Mouse (Mus musculus) T-helper 2 cell (primary cell): ENCODE data around the gene Fabp3.

ENCODE experiments used
- in situ Hi-C: fragments of 300-600 bp; cut with MboI, MseI; formaldehyde crosslinking; loops from one replicate; pipeline ENCODE4 v1.15.1; 2025; ENCODE audit warnings: high pct_unique_total_duplicates

Fabp3 gene

DNA sequence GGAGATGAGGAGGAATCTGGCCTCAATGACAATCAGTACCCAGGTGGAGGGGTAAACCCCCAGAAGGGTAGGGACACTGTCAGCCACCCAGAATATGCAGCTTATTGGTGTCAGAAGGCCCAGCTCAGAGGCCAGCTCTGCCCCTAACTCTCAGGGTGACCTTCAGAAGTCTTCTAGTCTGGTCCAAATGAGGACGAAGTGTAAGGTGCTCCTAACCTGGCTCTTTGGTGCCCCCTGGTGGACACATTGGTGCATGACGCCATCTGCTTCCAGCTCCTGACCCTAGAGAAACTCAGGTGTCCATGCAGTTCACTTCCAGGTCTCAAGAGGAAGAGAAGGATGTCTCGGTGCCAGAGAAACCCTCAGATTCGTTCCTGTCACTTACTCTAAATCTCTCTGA lies 16.1 kb upstream of the Fabp3 start:
- in situ Hi-C loops, result loop anchor here (5.0 kb wide), 1 partner anchor 245 kb away; no protein-coding TSS in a partner anchor

DNA sequence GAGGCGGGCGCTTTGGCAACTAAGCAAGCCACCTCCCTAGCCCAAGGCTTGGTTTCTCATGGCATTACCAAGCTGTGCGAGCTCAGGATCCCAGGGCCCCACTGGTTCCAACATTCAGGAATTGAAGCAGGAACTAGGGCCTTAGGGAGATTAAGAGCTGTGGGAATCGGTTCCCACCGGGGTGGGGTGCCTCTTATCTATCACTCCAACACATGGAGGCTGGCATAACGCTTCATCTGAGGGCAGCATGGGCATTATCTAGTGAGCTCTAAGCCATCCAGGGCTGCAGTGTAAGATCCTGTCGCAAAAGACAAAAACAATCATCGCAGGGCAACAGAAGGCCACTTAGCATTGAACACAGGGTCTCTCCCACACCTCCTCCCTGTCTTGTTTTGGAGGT lies 13.9 kb upstream of the Fabp3 start:
- in situ Hi-C loops, result loop anchor here (5.0 kb wide), 1 partner anchor 243 kb away; no protein-coding TSS in a partner anchor

DNA sequence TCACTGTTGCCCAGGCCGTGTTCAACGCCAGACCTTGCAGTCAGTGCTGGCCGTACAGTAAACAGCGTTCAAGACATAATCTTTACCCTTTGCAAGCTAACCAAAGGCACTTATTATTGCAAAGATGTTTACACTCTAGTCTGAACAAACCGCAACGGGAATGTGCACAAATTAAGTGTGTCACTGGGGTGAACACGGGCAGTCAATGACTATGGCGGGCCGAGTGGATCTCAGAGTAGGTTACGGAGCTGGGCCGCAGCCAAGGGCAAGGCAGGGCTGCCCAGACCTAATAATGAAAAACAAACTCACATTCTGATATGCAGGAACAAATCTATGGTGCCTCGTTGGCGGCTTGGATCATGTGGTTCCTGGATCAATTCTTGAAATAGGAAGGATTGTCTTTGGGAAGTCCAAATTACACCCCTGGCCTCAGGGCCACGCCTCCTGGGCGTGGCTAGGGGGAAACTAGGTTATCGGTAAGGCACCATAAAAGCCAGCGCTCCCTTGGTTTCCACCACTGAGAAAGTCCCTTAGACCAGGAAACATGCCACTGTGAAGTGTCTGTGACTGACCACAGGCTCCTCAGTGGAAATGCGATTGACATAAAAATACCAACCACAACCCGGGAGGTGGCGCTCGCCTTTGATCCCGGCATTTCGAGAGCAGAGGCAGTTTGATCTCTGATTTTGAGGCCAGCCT lies 13.2 kb upstream of the Fabp3 start:
- in situ Hi-C loops, result no loop called here

DNA sequence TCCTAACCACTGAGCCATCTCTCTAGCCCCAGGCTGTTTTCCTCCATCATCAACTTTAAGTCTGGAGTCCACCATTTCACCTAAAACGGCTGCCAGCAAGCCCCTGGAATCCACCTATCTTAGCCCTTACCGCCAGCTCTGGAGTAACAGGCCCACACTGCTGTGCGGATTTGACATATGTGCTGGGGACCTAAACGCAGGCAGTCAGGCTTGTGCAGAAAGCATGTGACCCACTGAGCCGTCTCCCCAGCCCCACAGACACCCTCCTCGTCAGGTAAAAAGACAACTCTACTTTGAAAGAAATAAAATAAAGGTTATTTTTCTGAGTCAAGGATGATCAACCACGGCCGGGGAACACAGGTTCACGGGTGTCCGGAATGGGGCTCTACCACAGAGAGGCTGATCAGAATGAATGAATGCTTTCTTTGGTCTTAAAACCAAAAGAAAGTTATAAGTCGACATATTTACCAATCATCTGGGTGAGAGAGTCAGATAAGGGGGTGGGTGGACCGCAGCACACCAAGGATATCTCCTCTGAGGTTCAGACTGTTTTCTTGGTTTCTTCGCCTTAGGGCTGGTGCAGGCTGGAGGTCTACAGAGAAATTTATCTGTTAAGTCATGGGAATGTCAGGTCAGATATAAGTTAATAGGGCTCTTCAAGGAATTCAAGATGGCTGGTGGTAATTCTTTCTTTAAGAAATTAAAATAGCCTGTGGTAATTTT lies 12.0 kb upstream of the Fabp3 start:
- in situ Hi-C loops, result no loop called here

DNA sequence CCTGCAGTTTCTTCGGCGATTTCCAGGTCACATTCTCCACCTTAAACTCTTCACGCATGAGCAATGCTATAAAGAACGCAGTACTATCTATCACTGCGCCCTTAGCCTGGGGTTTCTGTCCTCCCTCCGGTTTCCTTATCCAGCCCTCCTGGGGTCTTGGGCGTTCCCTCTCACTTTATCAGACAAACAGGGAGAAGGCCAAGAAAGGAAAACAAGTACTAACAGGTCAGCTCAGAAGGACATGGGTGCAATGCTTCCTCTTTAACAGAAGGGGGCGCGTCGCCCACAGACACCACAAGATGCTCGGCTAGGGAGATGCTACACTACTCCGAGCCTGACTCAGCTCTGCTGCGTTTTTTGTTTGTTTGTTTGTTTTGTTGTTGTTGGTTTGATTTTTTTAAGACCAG lies 11.3 kb upstream of the Fabp3 start:
- in situ Hi-C loops, result no loop called here

DNA sequence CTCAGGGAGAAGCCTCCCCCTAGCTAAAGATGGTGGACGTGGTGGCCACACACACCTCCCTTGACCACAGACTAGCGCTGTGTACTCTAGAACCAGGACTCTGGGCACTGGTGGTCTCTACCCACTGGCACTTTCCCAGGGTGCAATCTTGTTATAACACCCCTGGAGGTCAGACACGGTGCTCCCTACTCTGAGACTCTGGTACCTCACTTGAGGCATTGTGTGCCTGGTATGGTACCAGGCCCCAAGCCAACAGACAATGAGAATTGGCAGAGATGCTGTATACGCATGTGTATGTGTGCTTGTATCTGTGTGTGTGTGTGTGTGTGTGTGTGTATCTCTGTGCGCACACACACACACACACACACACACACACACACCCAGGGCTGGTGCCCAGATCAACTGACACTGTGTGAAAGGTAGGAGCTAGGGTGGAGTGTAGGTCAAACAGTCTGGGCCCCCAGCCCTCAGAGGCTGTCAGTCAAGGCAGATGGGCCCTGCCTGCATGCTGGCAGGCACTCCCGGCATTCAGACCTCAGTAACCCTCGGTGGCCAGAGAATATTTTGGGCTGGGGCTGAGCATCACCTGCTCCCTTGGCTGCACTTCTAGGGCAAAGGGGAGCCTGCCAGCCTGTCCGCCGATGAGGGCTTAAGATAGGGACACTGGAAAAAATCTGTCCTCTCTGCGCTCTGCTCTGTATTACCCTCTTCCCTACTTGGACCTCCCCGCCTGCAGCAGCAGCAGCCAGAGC lies 9.3 kb upstream of the Fabp3 start:
- in situ Hi-C loops, result no loop called here

DNA sequence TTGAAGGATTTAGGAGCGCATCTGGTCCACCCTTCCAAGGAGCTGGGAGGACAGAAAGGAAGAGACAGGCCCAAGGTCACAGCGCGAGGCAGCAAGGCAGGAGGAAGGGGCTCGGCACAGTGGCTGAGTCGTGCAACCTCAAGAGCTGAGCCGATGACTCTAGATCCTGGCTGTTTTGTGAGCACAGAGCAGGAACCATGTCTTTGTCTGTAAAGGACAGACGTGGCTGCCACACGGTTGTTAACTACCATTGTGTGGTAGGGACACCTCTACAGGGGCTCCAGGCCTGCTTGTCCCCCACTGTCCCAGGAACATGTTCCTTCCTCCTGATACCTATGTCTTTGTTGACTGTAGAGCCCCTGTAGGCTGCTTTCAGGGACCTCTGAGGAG lies 8.8 kb upstream of the Fabp3 start:
- in situ Hi-C loops, result no loop called here

DNA sequence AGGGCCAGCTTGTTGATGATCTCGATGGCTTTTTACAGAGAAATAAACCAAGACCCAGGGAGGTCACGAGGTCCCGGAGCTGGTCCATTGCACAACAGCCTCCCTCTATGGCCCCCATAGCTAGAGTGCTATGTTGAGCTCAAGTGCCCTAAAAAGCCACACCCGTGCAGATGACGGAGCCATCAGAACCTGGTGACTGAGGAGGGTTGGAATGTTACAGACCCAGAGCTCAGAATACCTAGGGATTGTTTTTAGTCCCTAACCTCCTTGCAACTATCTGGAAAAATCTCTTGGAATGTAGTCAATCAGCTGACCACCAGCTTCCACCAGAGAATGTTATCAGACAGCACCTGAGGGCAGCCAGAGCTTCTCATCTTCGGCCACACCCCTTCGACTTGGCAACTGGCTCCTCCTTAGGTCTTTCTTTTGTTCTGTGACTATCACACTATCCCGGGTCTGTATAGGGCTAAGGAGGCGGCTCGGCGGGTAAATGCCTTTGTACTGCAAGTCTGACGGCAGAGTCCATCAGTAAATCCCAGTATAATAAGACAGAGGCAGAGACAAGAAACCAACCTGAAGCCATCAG lies 6.0 kb upstream of the Fabp3 start:
- in situ Hi-C loops, result no loop called here

DNA sequence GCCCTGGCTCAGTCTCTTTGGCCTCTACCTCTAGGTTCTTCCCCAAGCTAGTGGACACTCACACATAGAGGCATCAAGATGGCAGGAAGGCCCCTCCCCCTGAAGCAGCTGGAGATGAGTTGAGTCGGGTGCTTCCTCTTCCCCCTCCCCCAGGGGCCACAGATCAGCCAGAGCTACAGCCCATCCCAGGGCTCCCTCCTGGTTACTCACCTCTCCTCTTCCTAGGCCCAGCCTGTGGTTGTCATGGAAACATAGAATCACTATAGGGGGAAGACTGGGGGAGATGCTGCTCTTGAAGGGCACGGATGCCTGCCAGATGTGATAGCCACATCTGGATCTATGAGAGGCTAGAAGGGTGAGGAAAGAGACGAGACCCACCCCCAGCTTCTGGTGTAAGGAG lies 3.6 kb upstream of the Fabp3 start:
- in situ Hi-C loops, result no loop called here

DNA sequence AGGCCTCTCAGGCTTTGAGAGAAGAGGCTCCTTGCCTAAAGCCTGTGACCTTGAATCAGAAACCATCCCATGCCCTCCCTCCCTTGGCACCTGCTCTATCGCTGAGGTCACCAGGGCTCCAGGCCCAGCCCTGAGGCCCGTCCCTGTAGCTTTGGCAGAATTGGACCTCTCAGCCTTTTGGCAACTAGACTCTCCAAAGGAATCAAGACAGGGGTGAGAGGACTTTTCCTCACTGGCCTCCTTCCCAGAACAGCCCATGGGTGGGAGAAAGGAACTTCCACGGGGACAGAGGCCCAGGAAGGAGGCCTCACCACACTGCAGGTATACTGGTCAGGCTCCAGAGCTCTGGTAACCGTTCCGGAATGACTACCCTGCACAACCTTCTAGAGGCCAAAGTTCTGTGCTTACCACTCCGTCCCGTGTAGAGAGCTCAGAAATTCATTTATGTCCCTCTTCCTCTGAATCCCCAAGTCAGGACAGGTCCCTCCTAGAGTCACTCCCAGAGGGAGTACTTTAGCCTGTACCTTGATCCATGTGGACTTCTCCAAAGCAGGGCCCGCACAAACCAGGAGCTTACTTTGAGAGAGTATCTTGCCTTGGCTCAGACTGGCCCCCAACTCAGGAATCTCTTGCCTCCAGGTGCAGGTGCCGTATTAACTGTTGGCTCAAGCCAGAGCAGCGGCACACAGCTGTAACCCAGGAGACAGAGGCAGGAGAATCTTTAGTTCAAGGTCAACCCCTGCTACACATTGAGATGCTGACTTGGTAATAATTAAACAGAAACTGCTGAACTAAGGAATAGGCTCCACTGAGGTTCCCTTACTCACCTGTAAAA lies 1.4 kb upstream of the Fabp3 start:
- in situ Hi-C loops, result no loop called here

DNA sequence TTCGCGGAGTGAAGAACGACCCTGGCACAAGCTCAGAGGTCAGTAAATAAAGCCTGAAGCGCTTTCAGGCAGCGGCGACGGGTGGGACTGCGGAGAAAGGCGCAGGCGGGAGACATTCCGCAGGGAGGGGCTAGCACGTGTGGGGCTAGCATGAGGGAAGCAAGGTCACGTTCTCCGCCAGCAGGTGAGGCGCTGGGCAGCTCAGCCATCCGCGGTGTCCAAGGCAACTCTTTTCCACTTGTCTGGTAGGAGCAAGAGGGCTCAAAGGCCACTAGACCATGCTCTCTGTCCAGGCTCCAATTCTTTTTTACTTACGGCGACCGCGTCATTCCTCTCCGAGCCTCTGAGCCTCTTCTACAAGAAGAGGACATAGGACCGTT lies 554 bp upstream of the Fabp3 start:
- in situ Hi-C loops, result no loop called here

DNA sequence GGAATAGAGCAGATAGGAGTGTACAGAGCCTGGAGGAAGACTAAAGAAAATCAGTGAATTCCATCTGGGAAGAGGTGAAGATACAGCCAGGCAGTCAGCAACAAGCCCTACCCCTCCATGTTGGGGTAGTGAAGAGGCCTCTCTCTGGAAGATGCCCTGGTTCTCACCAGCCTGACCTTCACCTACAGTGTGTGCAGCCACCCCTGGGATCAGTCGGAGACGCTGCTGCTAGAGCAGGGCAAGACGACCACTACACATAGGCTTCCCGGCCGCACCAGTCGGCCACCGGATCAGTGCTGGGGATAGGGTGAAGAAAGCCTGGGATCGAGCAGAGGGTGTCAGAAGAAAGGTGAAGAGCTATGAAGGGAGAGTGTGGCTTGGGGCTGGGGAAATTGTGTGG lies 859 bp downstream of the Fabp3 start:
- in situ Hi-C loops, result no loop called here

DNA sequence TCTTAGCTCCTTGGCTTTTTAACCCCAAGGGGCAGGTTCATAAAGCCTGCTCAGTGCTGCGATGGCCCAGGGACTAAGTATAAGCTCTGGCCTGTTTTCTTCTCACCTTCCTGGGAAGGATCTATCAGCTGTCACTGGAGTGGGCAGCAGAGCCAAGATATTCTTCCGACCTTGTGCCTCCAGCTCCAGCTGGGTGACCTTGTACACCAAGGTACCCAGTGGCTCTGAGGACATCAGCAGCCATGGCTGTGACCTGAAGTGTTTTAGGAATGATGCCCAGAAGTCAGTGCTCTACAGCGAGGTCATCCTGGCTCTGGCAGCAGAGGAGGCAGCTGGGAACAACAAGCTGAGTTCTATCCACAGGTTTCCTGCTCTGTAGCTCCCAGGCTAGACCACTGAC lies 4.1 kb downstream of the Fabp3 start:
- in situ Hi-C loops, result no loop called here

DNA sequence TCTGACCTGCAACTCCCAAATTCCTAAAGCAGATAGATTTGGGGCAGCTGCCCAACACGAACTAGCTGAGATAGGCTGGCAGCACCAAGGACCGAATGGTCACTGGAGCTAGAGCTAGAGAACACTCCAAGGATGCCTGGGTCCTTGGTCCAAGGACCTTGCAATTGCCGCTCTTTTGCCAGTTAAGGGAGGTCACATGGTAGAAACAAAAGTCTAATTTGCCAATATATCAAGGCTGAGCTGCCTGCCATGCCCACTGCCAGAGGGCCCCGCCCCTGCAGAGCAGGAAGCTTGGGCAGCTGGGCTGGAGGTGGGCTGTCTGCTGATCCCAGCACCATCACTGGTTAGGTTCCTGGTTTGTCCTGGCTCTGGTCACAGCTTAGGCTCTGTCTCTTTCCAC lies 5.2 kb downstream of the Fabp3 start:
- in situ Hi-C loops, result no loop called here

DNA sequence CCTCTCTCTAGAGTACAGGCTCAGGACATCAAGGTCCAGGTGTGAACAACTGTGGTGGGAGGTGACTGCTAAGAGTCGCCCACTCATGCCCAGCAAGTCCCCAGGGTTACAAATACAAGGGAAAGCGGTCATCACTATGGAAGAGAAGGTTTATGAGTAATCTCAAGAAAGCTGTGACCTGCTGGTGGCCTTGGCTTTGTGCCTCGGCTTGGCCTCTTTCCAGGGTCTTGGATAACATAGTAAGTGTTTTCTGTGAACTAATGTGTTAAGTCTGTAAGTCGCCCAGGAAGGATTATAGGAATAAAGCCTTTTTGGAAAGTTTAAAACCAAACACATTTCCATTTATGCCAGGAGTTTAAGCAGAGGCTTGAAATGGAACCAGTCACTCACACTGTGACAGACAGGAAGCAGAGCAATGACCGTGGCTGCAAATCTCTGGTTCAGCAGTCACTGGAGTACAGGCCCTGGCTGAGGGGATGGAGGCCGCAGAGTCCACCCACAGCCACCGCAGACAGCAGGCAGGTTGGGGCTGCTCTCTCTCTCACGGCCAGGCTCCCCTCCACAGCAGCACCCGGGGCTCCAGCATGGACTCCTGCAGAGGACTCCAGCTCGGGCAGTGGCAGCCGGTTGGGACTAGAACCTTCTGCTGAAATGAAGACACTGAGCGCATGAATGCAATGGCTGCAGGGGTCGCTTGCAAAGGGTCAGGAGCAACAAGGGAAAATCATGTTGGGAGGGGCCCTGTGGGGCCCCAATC lies 7.6 kb downstream of the Fabp3 start:
- in situ Hi-C loops, result no loop called here

DNA sequence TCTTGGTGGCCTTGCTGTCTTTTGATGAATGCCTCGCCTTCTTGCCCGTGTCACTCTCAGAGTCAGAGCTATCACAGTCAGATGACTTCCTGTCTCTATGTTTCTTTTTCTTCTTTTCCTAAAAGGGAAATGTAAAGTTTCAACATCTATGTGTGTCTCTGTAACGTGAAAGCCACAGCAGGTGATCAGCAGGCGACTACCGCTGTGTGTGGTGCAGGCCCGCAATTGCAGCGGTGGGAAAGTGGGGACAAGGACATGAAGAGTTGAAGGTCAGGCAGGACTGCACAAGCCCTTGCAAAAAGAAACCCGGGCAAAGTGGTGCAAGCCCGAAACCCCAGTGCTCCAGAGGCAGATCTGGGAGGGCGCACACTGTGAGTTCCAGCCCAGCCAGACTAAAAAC lies 8.3 kb downstream of the Fabp3 start:
- in situ Hi-C loops, result no loop called here

DNA sequence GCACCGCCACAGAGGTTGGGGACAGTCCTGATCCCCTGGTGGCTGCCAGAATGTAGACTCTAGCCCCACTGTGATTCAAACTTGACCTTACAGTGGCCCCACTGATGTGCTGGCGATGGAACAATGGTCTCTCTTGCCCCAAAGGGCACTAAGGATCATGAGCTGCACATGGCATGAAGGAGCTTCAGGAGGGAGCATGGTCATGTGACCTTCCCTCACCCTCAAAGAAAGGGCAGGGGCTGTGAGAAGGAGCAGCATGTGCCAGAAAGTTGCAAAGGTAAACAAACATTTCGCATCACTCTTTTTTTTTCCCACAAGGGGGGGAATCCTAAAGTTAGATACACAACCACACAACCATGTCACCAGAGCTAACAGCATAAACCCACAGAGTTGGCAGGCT lies 9.7 kb downstream of the Fabp3 start:
- in situ Hi-C loops, result no loop called here

DNA sequence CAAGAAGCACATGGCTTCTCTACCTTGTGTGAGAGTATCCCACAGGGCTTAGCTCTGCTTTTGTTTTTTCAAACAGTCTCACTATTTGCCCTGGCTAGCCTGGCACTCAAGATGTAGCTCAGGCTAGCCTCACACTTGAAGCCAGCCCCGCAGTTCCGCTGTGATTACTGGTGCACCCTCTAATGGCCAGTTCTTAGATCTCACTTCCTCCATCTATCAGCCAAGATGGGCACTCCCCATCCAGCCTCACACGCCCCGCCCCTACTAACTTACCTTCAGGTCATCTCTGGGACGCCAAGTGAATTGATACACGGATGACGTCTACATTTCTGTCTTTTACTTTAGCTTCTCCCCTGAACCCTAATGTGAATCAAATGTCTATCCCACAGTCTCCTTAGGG lies 11.2 kb downstream of the Fabp3 start:
- in situ Hi-C loops, result no loop called here

DNA sequence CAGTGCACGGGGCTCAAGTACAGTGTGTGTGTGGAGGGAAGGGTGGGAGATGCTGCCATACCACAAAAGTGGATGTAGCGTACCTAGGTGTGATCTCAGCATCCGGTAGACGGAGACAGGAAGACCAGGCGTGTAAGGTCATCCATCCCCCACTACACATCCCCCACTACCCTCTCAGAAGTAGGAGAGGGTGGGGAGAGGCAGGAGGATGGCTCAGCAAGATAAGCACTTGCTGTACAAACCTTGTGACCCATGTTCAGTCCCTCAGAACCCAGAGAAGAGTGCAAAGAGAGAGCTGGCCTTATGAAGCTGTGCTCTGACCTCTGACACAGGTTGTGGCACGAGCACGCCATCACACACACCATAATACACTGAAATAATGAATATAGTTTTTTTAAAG lies 13.2 kb downstream of the Fabp3 start:
- in situ Hi-C loops, result no loop called here

DNA sequence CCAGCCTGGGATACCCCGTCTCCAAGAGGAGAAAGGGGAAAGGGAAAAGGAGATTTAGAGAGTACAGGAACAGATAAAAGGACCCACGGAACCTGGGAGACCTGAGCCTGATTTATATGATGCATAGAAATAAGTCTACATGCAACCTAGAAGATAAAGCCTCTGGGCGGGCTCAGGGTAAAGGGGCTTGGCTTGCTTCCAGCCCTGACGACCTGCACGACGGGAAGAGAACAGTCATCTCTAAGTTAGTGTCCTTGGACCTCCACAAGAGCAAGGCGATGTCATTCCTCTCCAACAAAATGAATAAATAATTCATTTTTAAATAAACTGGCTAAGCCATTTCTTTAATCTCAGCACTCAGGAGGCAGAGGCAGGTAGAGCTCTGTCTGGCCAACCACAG lies 14.2 kb downstream of the Fabp3 start:
- in situ Hi-C loops, result no loop called here

DNA sequence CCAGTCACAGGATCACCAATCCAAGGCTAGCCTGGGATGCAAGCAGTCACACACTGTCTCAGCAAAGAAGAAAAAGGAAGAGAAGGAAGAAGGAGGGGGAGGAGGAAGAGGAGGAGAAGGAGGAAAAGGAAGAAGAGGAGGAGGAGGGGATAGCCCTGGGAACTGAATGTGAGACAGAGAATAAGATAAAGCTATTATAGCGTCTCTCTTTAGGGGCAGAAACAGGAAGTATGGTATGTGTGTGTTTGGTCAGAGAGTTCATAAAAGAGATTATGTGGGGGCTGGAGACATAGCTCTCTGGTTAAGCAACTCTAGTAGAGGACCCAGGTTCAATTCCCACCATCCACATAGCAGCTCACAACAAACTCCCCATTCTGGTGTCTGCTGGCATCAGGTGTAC lies 14.8 kb downstream of the Fabp3 start:
- in situ Hi-C loops, result no loop called here
